Mouse (Mus musculus): ENCODE measurements around the gene Tmem50b. TPM values are rescaled to one million over a fixed set of nuclear protein-coding genes. Genes with fewer than 3 reads are reported as not detected.

Tmem50b gene
- polyA plus RNA-seq, 1 experiment from 2014 or later = 34.3 TPM

- Histone ChIP-seq H3K9me3 (ENCODE audit: control insufficient read depth, low read length) (no peaks in the 10 kb centered on the region), H3K4me1 (ENCODE audit: control insufficient read depth, insufficient read depth, low read length) (0 out of 2 replicates have a peak, but pooled peaks cover 2% of the 10 kb centered on the region), H3K4me3 (ENCODE audit: low read length) (no peak overlapping the region), H3K27ac (ENCODE audit: low read length) (no peak overlapping the region), H3K9ac (ENCODE audit: low read depth, low read length) (no peak overlapping the region), H3K27me3 (replicated peaks; ENCODE audit: control insufficient read depth, insufficient read depth, low read length) (no peaks in the 10 kb centered on the region), H3K4me2 (ENCODE audit: low read depth, low read length) (no peak overlapping the region), H3K36me3 (ENCODE audit: control insufficient read depth, insufficient read depth, low read length) (no peaks in the 10 kb centered on the region)
- WGBS = 86% methylated on average over 5 of the region's 5 CpGs
- ATAC-seq = no peak
Observed at GRCm38 (mm10) chr16:91585617-91586016, 12.0 kb downstream of the Tmem50b start.

DNA sequence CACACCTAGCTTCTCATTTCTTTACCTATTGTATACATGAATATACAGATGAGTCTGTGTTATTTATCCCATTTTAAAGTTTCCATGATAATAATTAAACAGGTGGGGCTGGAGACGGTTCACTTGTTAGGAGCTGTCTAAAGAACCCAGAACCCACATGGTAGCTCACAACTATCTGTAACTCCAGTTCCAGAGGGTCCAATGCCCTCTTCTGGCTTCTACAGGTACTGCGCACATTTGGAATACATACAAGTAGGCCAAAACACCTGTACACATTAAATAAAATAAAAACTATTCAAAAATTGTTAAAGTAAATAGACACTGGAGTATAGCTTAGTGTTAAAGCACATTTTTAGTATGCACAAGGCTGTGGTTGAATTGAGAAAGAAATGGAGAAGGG is 15.3 kb downstream of the Tmem50b start:
- no peaks in the 10 kb centered on the region for H3K36me3 ChIP-seq (ENCODE audit: control insufficient read depth, insufficient read depth, low read length)
- H3K4me2 ChIP-seq (ENCODE audit: low read depth, low read length) = no peak overlapping the region
- ATAC-seq = no peak
- no peak overlapping the region for H3K9ac ChIP-seq (ENCODE audit: low read depth, low read length)
- WGBS = 67% methylated on average over 2 of the region's 2 CpGs
- no peak overlapping the region for H3K4me3 ChIP-seq (ENCODE audit: low read length)
- no peak overlapping the region for H3K27ac ChIP-seq (ENCODE audit: low read length)
- no peaks in the 10 kb centered on the region for H3K27me3 ChIP-seq (replicated peaks; ENCODE audit: control insufficient read depth, insufficient read depth, low read length)
- no peaks in the 10 kb centered on the region for H3K4me1 ChIP-seq (ENCODE audit: control insufficient read depth, insufficient read depth, low read length)
- H3K9me3 ChIP-seq (ENCODE audit: control insufficient read depth, low read length) = no peaks in the 10 kb centered on the region

- no peaks in the 10 kb centered on the region for H3K9me3 ChIP-seq (ENCODE audit: control insufficient read depth, low read length)
- H3K4me2 ChIP-seq (ENCODE audit: low read depth, low read length) = no peak overlapping the region
- H3K4me1 ChIP-seq (ENCODE audit: control insufficient read depth, insufficient read depth, low read length) = no peaks in the 10 kb centered on the region
- no peak overlapping the region for H3K27ac ChIP-seq (ENCODE audit: low read length)
- H3K36me3 ChIP-seq (ENCODE audit: control insufficient read depth, insufficient read depth, low read length) = no peaks in the 10 kb centered on the region
- H3K27me3 ChIP-seq (replicated peaks; ENCODE audit: control insufficient read depth, insufficient read depth, low read length) = no peaks in the 10 kb centered on the region
- 81% methylated on average over 14 of the region's 14 CpGs for WGBS
- no peak for ATAC-seq
- no peak overlapping the region for H3K4me3 ChIP-seq (ENCODE audit: low read length)
- H3K9ac ChIP-seq (ENCODE audit: low read depth, low read length) = no peak overlapping the region
Observed at GRCm38 (mm10) chr16:91578980-91579720, 18.4 kb downstream of the Tmem50b start.

DNA sequence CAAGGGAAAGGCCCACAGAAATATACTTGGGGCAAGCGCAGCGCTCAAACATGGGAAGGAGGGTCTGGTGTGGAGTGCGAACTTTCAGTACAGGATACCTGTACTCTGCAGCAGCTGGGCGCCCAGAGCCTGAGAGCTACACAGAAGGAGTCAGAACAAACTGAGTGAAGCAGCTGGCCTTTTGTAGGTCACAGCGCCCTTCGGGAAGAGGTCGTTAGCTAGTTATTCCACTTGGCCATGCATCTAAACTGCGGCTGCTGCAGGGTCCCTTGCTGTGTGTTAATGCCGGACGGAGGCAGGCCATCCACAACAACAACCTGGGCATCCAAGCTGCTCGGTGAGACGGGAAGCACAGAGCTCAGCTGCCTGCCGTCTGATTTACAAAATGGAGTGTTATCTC is 22.4 kb downstream of the Tmem50b start:
- Histone ChIP-seq H3K27ac (ENCODE audit: low read length) (no peak overlapping the region), H3K9me3 (ENCODE audit: control insufficient read depth, low read length) (no peaks in the 10 kb centered on the region), H3K4me3 (ENCODE audit: low read length) (no peak overlapping the region), H3K27me3 (replicated peaks; ENCODE audit: control insufficient read depth, insufficient read depth, low read length) (no peaks in the 10 kb centered on the region), H3K36me3 (ENCODE audit: control insufficient read depth, insufficient read depth, low read length) (no peaks in the 10 kb centered on the region), H3K4me1 (ENCODE audit: control insufficient read depth, insufficient read depth, low read length) (no peaks in the 10 kb centered on the region), H3K4me2 (ENCODE audit: low read depth, low read length) (no peak overlapping the region), H3K9ac (ENCODE audit: low read depth, low read length) (no peak overlapping the region)
- 73% methylated on average over 13 of the region's 13 CpGs for WGBS
- ATAC-seq = no peak

- ATAC-seq = peak; percentile 62; the same call in 1 of the 2 replicates
- H3K9ac ChIP-seq (ENCODE audit: low read depth, low read length) = no peak overlapping the region
- H3K4me1 ChIP-seq (ENCODE audit: control insufficient read depth, insufficient read depth, low read length) = no peaks in the 10 kb centered on the region; the same call in 1 of the 2 replicates
- H3K4me2 ChIP-seq (ENCODE audit: low read depth, low read length) = no peak overlapping the region
- no peaks in the 10 kb centered on the region for H3K9me3 ChIP-seq (ENCODE audit: control insufficient read depth, low read length)
- H3K36me3 ChIP-seq (ENCODE audit: control insufficient read depth, insufficient read depth, low read length) = no peaks in the 10 kb centered on the region
- 40% methylated on average over 3 of the region's 3 CpGs for WGBS
- no peak overlapping the region for H3K4me3 ChIP-seq (ENCODE audit: low read length)
- H3K27ac ChIP-seq (ENCODE audit: low read length) = no peak overlapping the region
- no peaks in the 10 kb centered on the region for H3K27me3 ChIP-seq (replicated peaks; ENCODE audit: control insufficient read depth, insufficient read depth, low read length)
Observed at GRCm38 (mm10) chr16:91571105-91571504, 26.5 kb downstream of the Tmem50b start.

DNA sequence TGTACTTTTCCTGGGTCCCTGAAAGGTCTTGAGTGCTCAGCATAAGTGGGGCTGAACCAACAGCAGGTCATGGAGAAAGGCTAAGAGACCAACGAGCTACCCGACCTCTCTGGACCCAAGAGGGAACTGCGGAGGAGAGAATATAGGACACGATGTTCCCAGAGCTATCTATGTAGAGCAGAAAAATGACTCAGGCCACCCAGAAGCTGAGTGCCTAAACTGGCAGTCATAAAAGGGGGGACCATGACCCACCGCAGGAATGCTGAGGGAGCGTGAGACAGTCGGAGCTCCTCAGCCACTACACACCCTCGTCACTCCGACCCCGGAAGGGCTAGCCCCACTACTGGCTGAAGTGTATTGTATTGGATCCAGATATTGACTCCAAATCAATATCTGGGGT is 28.6 kb downstream of the Tmem50b start:
- no peak overlapping the region for H3K4me3 ChIP-seq (ENCODE audit: low read length)
- ATAC-seq = no peak
- H3K9me3 ChIP-seq (ENCODE audit: control insufficient read depth, low read length) = no peaks in the 10 kb centered on the region
- 75% methylated on average over 10 of the region's 10 CpGs for WGBS
- no peak overlapping the region for H3K27ac ChIP-seq (ENCODE audit: low read length)
- H3K9ac ChIP-seq (ENCODE audit: low read depth, low read length) = no peak overlapping the region
- peaks cover 4% of the 10 kb centered on the region for H3K4me1 ChIP-seq (ENCODE audit: control insufficient read depth, insufficient read depth, low read length)
- no peak overlapping the region for H3K4me2 ChIP-seq (ENCODE audit: low read depth, low read length)
- peaks cover 3% of the 10 kb centered on the region; the same call in 1 of the 2 replicates for H3K36me3 ChIP-seq (ENCODE audit: control insufficient read depth, insufficient read depth, low read length)
- H3K27me3 ChIP-seq (replicated peaks; ENCODE audit: control insufficient read depth, insufficient read depth, low read length) = no peaks in the 10 kb centered on the region

- Histone ChIP-seq H3K9ac (ENCODE audit: low read depth, low read length) (no peak overlapping the region), H3K27ac (ENCODE audit: low read length) (peak overlapping the region; percentile 66), H3K36me3 (ENCODE audit: control insufficient read depth, insufficient read depth, low read length) (peaks cover 16% of the 10 kb centered on the region), H3K4me2 (ENCODE audit: low read depth, low read length) (peak overlapping the region; percentile 17; the same call in 1 of the 2 replicates), H3K4me3 (ENCODE audit: low read length) (no peak overlapping the region), H3K4me1 (ENCODE audit: control insufficient read depth, insufficient read depth, low read length) (peaks cover 8% of the 10 kb centered on the region), H3K27me3 (replicated peaks; ENCODE audit: control insufficient read depth, insufficient read depth, low read length) (no peaks in the 10 kb centered on the region), H3K9me3 (ENCODE audit: control insufficient read depth, low read length) (no peaks in the 10 kb centered on the region)
- 59% methylated on average over 7 of the region's 7 CpGs for WGBS
- ATAC-seq = peak; percentile 82
Observed at GRCm38 (mm10) chr16:91566002-91566401, 31.6 kb downstream of the Tmem50b start.

- H3K4me3 ChIP-seq (ENCODE audit: low read length) = no peak overlapping the region
- 44% methylated on average over 9 of the region's 9 CpGs for WGBS
- peaks cover 8% of the 10 kb centered on the region for H3K4me1 ChIP-seq (ENCODE audit: control insufficient read depth, insufficient read depth, low read length)
- no peak overlapping the region for H3K9ac ChIP-seq (ENCODE audit: low read depth, low read length)
- H3K27ac ChIP-seq (ENCODE audit: low read length) = peak overlapping the region; percentile 66
- H3K9me3 ChIP-seq (ENCODE audit: control insufficient read depth, low read length) = no peaks in the 10 kb centered on the region
- peaks cover 16% of the 10 kb centered on the region for H3K36me3 ChIP-seq (ENCODE audit: control insufficient read depth, insufficient read depth, low read length)
- H3K27me3 ChIP-seq (replicated peaks; ENCODE audit: control insufficient read depth, insufficient read depth, low read length) = no peaks in the 10 kb centered on the region
- peak overlapping the region; percentile 17; the same call in 1 of the 2 replicates for H3K4me2 ChIP-seq (ENCODE audit: low read depth, low read length)
- ATAC-seq = peak; percentile 13; the same call in 1 of the 2 replicates
Observed at GRCm38 (mm10) chr16:91565292-91565951, 32.2 kb downstream of the Tmem50b start.

- Histone ChIP-seq H3K36me3 (ENCODE audit: control insufficient read depth, insufficient read depth, low read length) (peaks cover 18% of the 10 kb centered on the region), H3K4me1 (ENCODE audit: control insufficient read depth, insufficient read depth, low read length) (peaks cover 8% of the 10 kb centered on the region), H3K27ac (ENCODE audit: low read length) (no peak overlapping the region), H3K9ac (ENCODE audit: low read depth, low read length) (no peak overlapping the region), H3K4me3 (ENCODE audit: low read length) (no peak overlapping the region), H3K9me3 (ENCODE audit: control insufficient read depth, low read length) (no peaks in the 10 kb centered on the region), H3K27me3 (replicated peaks; ENCODE audit: control insufficient read depth, insufficient read depth, low read length) (no peaks in the 10 kb centered on the region), H3K4me2 (ENCODE audit: low read depth, low read length) (0 out of 2 replicates have a peak overlapping the region, but pooled peaks have one; percentile 8)
- peak; percentile 77 for ATAC-seq
- 48% methylated on average over 4 of the region's 4 CpGs for WGBS
Observed at GRCm38 (mm10) chr16:91564580-91565291, 32.9 kb downstream of the Tmem50b start.
